Mouse (Mus musculus): ENCODE data around the gene Naaa.

Gene Naaa

GRCm38 (mm10) chr5:92263761-92264359 lies 14.1 kb downstream of the Naaa start:
- DNase-seq (ENCODE audit: low spot score in 2 of 2) = no peak

GRCm38 (mm10) chr5:92262646-92263045 lies 15.3 kb downstream of the Naaa start:
- no peak for DNase-seq (ENCODE audit: low spot score in 2 of 2)

- DNase-seq (ENCODE audit: low spot score in 2 of 2) = no peak
Measured at GRCm38 (mm10) chr5:92256218-92256617, 21.8 kb downstream of the Naaa start, which contains the start of gene Ppef2. TSS of gene Ppef2 (minus strand) at chr5:92256278.

- no peak for DNase-seq (ENCODE audit: low spot score in 2 of 2)
Measured at GRCm38 (mm10) chr5:92254476-92254875, 23.5 kb downstream of the Naaa start.

- no peak for DNase-seq (ENCODE audit: low spot score in 2 of 2)
Measured at GRCm38 (mm10) chr5:92252797-92253343, 25.1 kb downstream of the Naaa start.

GRCm38 (mm10) chr5:92252031-92252430 lies 25.9 kb downstream of the Naaa start:
- DNase-seq (ENCODE audit: low spot score in 2 of 2) = no peak

- no peak for DNase-seq (ENCODE audit: low spot score in 2 of 2)
Measured at GRCm38 (mm10) chr5:92248614-92249013, 29.4 kb downstream of the Naaa start.

- DNase-seq (ENCODE audit: low spot score in 2 of 2) = no peak
Measured at GRCm38 (mm10) chr5:92245483-92245882, 32.5 kb downstream of the Naaa start.

- DNase-seq (ENCODE audit: low spot score in 2 of 2) = no peak
Measured at GRCm38 (mm10) chr5:92244900-92245299, 33.1 kb downstream of the Naaa start.

GRCm38 (mm10) chr5:92240769-92241168 lies 37.2 kb downstream of the Naaa start:
- no peak for DNase-seq (ENCODE audit: low spot score in 2 of 2)

GRCm38 (mm10) chr5:92239333-92240232 lies 38.4 kb downstream of the Naaa start:
- DNase-seq (ENCODE audit: low spot score in 2 of 2) = no peak

GRCm38 (mm10) chr5:92234939-92235557 lies 42.9 kb downstream of the Naaa start:
- DNase-seq (ENCODE audit: low spot score in 2 of 2) = no peak

GRCm38 (mm10) chr5:92233366-92233765 lies 44.6 kb downstream of the Naaa start:
- no peak for DNase-seq (ENCODE audit: low spot score in 2 of 2)

GRCm38 (mm10) chr5:92231836-92232235 lies 46.1 kb downstream of the Naaa start:
- no peak for DNase-seq (ENCODE audit: low spot score in 2 of 2)

GRCm38 (mm10) chr5:92230306-92230705 lies 47.7 kb downstream of the Naaa start:
- DNase-seq (ENCODE audit: low spot score in 2 of 2) = no peak

- no peak for DNase-seq (ENCODE audit: low spot score in 2 of 2)
Measured at GRCm38 (mm10) chr5:92229514-92229913, 48.5 kb downstream of the Naaa start.

GRCm38 (mm10) chr5:92228776-92229175 lies 49.2 kb downstream of the Naaa start:
- no peak for DNase-seq (ENCODE audit: low spot score in 2 of 2)

GRCm38 (mm10) chr5:92227782-92228181 lies 50.2 kb downstream of the Naaa start:
- no peak for DNase-seq (ENCODE audit: low spot score in 2 of 2)

- DNase-seq (ENCODE audit: low spot score in 2 of 2) = no peak
Measured at GRCm38 (mm10) chr5:92220287-92220902, 57.6 kb downstream of the Naaa start.

GRCm38 (mm10) chr5:92219826-92220225 lies 58.1 kb downstream of the Naaa start:
- no peak for DNase-seq (ENCODE audit: low spot score in 2 of 2)

- no peak for DNase-seq (ENCODE audit: low spot score in 2 of 2)
Measured at GRCm38 (mm10) chr5:92218915-92219793, 58.8 kb downstream of the Naaa start.

All from spleen, postnatal 14 days (tissue).